Mouse (Mus musculus): ENCODE data around the gene Camk1g.

Camk1g gene

DNA sequence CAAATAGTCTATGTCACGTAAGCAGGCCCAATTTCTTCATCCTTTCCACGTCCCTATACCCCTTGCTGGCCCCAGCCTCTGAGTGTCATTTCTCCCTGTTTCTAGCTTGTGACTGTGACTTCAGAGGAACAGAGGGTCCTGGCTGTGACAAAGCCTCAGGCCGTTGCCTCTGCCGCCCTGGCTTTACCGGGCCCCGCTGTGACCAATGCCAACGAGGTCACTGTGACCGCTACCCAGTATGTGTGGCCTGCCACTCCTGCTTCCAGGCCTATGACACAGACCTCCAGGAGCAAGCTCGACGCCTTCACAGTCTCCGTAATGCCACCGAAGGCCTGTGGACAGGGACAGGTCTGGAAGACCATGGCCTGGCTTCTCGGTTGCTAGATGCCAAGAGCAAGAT lies 38.1 kb downstream of the Camk1g start:
- no peak for DNase-seq

DNA sequence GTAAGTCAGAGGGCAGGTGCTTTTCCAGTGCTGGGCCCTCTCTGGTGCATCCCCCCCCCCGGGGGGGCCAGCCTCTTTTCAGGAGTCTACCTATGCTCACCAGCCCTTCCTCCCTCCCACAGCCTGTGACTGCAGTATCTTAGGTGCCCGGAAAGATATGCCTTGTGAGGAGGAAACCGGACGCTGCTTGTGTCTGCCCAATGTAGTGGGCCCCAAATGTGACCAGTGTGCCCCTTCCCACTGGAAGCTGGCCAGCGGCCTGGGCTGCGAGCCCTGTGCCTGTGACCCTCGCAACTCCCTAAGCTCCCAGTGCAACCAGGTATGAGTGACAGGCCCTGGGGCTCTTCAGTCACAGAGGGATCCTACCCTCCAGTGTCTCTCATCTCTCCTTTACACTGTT lies 39.5 kb downstream of the Camk1g start:
- no peak for DNase-seq

DNA sequence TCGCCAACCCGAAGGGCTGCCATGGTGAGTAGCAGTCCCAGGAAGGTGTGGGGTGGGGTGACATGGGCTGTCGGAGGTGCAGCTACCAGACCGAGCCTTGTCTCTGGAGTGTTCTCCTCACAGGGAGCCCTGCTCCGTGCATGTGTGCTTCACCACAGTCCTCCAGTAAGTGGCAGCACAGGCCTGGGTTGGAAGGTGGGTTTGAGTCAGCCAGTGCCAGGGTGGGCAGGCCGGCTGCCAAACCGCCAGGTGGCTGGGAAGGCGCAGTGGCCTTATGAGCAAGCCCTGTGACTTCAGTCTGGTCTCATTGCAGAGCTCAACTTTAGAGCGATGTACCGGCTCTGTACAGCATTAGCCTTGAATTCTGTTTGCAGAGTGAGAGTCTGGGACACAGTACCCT lies 39.9 kb downstream of the Camk1g start:
- peak; percentile 100 for DNase-seq

DNA sequence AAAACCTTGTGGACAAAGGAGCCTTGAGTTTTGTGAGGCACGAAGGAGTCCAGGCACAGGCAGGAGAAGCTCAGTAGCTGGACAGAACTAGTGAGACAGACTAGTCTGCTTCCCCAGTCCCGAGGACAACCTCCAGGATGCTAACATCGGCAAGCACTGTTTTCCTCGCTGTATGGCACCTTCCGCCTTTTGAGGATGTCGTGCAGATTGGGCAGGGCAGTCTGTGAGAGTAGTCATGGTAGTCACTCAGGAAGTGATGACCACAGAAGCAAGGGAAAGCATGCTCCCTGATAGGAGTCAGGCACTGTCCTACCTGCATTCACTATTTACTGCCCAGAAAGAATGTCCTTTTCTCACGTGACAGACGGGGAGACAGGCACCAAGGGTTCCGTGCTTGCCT lies 40.5 kb downstream of the Camk1g start:
- DNase-seq, result peak in 1 of 2 experiments; percentile 42

DNA sequence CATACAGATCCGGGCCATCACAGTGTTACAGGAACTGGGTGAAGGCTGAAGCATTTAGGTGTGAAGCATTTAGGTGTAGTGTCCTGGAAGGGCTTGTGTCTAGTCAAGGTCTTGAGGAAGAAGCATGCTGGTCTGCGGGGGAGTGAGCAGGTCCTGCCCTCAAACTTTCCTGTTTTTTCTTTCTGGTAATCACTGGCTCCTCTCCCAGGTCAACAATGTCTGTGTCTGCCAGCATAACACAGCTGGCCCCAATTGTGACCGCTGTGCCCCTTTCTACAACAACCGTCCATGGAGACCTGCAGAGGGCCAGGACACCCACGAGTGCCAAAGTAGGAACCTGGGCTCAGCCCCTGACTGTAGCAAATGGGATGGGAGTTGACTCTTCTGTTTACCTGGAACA lies 42.4 kb downstream of the Camk1g start:
- DNase-seq, result no peak

DNA sequence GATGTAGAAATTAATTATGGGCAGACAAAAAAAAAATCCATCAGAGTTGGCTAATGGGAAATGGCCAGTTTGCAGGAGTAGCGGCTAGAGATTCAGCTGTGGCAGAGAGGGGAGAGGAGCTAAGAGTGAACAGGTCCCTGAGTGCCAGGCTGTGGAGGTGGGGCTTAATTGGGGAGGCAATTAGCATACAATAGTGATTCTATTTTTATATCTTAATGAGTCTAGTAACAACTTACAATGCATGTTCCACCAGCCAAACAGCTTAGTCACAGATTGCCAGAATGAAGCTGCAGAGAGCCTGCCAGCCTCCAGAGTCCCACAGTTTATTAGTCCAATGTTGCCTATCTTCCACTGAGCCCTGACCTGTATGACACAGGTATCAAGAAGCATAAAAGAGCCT lies 42.9 kb downstream of the Camk1g start:
- no peak for DNase-seq

DNA sequence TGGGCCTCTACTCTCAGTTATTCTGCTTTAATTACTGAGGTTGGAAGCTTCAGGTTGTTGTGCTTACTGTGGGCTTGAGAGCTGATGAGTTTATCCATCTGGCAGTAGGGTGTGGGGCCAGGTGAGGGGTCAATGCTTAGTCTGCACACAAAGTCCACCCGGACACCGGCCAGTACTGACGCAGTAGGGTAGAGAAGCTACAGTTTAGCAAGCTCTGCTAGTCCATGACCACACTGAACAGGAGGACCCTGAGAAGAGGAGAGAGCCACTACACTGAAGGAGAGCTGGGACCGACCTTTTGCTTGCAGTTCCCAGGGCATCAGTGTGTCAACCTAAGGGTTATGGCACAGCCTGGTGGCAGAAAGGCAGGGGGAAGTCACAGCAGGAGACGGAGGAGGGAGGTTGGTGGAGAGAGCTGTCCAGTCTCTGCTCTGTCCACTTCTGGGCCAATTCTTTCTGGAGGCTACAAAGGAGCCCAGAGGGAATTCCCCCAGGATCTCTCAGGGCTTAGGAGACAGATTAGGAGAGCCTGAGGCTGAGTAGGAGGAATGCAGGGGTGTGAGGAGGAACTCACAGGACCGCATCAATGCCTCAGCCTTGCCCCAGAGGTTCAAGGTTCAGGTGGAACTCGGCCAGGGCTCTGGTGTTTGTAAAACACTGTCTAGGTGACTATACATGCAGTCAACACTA lies 43.5 kb downstream of the Camk1g start:
- DNase-seq, result no peak

DNA sequence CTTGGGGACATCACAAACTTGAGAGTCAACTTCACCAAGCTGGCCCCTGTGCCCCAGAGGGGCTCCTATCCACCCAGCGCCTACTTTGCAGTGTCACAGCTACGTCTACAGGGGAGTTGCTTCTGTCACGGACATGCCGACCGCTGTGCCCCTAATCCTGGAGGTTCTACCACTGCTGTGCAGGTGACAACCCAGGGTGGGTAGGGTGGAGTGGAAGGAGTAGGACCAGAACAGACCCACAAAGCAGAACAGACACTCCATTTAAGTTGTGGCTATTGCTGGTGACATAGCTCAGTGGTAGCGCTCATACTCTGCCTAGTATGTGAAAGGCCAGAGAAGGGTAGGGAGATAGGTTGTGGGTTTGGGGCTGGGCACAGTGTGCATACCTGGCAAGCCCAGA lies 44.2 kb downstream of the Camk1g start:
- DNase-seq, result no peak

DNA sequence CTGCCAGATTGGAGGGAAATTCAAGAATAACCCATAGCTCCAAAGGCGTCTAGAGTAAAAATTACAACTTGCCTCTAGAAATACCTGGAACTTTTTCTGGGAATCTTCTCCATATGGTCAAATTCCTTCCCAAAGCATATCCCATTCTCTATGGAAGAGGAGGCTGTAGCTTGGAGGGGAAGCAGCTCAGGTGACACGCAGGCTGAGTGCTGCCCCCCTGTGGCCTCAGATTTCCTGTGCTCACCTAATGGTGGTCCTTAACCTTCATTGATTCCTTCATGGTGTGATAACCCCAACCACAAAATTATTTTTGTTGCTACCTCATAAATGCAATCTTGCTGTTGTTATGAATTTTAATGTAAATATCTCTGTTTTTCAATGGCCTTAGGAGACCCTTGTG lies 45.9 kb downstream of the Camk1g start:
- peak; percentile 62 to 82 for DNase-seq

DNA sequence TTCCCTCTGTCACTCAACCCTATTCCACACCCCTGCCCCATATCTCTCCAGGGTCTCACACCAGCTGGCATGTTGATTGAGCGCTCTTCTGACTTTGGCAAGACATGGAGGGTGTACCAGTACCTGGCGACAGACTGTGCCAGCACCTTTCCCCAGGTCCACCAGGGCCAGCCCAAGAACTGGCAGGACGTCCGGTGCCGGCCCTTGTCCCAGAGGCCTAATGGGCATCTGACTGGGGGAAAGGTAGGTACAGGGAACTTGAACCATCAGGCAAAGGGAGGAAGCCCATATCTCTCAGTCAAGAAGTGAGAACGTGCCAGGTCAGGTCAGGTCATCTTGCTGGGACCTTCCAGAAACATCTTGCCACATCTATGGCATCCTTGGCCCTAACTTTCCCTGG lies 46.4 kb downstream of the Camk1g start:
- no peak for DNase-seq

DNA sequence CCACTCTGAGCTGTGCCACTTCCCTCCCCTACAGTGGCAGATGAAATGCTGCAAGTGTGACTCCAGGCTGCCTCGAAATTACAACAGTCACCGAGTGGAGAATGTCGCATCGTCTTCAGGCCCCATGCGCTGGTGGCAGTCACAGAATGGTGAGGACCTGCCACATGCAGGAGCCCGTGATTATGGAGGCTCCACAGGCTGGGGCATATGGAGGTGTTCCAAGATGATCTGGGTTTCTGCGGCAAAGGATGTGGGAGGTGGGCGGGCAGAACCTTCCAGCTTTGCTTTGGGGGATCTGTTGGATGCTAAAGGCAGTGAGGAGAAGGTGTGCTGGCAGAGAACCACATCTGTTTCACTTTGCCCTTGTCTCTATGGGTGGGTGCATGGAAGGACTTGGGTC lies 49.7 kb downstream of the Camk1g start:
- no peak for DNase-seq

DNA sequence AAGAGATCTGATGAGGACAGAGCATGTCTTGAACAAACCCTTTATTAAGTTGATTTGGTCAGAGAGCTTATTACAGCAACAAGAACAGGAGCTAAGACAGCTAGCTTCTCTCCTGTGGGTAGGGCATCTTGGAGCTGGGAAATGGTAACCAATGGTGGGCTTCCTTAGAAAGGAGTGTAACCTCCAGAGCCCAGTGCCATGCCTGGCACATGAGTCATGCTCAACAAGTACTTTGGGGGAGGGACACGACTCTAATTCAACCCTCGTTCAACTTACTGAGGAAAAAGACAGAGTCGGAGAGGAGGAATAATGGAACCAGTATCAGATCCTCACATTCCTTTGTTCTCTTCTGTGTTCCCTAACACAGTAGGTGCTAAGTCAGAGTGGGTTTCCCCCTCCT lies 50.4 kb downstream of the Camk1g start:
- no peak for DNase-seq

DNA sequence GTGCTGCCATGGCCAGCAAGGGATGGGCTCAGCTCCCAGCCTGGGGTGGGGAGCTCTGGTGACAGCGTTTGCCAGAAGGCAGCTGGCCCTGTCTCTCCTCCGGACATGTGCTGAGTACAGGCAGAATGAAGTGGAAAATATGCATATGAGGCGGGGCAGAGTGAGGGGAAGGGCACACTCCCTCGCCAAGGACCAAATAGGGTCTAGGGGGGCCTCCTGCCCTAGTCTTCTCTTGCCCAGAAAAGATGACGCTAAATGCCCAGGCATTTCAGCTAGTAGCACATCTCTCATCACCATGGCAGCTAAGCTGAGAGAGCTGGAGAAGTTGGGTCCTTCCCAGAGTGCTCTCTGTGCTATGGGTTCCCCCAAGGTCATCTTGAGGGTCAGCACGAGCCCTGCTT lies 52.9 kb downstream of the Camk1g start:
- DNase-seq, result peak; percentile 77 to 81

DNA sequence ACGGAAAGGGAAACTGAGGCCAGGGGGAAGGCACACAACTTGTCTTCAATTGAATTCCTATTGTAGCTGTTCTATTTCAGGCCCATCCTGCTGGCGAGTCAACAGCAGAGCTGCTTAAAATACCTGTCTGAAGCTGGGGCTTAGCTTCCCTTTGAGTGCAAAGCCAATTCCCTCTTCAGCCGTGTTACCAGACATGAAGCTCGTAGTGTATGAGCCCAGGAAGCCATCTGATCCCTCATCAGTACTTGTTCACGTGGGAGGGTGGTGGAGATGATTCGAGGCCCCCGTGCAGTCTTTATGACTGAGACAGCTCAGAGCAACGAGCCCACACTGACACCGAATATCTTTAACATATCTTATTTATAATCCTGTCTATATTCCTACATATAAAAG lies 53.7 kb downstream of the Camk1g start:
- no peak for DNase-seq

DNA sequence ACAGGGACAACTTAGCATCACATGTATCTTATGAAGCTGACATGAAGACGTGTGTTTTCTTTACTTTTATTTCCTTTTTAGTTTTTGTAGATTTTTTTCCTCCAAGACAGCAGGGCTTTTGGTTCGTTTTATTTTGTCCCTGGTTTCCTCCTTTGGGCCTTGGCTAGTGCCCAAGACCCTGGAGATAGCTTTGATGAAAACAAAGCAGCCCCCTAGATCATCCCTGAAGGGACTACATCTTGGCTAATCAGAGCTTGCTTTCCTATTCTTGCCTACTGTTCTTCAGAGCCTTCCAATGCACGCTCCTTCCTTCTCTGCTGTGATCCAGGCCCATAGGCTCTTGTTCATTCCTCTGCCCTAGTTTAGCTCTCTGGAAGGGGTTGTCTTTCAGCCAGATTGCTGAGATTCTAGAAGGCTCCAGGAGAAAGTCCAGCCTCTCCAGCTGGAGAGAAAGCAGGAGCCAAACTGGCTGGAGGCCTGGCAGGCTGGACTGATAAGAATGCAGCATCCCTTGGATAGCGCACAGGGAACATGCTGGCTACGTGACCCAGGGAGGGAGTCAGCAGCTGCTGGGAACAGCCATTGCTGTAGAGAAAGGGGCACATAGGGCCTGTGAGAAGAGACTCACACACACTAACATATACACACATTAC lies 54.3 kb downstream of the Camk1g start:
- peak; percentile 85 to 88 for DNase-seq

DNA sequence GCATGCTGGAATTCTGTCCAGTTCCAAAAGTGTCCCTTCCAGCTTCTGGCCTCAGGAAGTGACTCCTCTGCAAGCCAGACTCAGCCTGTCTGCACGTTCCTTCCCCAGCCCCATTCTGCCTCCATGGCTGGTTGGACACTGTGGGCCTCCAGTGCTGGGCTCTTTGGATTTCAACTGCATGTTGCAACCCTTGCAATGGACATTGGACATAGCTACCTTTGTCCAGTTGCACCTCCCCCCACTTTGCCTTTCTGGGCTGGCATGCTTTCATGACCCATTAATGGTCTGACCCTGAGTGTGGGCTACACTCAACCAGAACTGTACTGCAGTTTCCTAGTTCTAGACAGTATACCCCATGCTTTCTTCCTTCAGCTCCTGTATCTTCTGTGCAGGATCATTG lies 58.5 kb downstream of the Camk1g start:
- DNase-seq, result no peak

DNA sequence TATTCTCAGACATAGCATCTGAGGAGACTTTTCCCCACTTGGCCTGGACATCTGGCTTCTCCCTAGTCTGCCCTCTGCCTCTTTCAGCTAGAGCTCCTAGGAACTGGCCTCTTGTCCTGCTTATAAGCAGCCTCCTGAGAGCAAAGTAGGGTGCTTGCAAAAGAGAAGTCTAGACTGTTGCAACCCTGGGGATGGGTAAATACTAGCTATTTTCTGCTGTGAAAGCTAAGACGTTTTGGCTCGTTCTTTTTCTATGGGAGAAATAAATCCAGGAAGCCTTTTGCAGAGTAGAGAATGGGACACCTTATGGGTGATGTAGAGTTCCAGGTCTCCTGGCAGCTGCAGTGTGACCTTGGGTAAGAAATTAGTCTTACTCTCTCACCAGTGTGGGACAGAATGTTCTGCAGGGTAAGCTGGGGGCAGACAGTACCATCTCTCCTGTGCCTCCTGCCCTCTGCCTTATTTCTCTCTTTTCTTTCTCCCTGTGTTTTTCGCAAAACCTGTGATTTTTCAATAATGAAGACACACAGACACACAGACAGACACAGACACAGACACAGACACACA lies 59.5 kb downstream of the Camk1g start:
- DNase-seq, result no peak

DNA sequence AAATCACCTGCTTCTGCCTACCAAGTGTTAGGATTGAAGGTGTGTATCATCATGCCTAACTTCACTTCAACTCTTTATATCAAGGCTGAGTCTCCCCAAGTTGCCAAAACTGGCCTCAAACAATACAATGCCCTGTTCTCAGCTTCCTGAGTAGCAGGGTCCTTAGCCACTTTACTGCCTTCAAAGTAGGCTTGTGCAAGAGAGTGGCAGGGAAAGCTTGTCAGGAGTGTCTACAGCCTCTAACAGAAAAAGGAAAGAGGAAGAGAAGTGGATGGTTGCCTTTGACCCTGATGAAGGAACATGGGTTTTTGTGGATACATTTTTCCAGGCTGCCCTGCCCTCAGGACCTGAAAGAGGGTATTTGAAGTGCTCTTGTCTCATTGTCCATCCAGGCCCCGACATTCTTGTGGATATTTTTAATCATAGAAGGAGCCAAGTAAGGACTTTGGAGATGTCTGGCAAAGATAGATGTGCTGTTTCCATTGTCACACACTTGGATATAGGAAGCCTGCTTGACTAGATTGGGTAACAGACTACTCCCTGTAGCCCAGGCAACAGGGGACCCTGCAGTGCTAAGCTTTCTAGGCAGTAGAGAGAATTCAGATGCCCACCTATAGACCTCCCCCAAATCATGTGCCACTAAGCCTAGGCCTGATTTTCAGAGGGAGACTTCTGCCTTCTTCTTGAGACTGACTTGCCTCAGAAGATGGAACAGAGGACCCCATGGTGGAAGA lies 60.1 kb downstream of the Camk1g start:
- DNase-seq, result no peak

DNA sequence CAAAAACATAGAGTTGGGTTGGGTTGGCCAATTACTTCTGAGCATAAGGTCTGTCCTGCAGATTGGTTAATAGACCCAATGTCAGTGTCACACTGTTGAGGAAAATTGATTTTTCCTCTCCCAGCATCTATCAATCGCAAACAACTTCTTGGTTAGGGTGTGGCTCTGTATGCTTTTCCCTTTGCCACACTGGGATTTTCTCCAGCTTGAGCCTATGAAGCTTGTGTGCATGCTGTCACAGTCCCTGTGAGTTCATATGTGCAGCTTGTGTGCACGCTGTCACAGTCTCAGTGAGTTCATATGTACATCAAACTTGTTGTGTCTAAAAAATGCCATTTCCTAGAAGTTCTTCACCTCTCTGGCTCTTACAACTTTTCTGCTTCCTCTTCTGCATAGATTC lies 63.3 kb downstream of the Camk1g start:
- no peak for DNase-seq

DNA sequence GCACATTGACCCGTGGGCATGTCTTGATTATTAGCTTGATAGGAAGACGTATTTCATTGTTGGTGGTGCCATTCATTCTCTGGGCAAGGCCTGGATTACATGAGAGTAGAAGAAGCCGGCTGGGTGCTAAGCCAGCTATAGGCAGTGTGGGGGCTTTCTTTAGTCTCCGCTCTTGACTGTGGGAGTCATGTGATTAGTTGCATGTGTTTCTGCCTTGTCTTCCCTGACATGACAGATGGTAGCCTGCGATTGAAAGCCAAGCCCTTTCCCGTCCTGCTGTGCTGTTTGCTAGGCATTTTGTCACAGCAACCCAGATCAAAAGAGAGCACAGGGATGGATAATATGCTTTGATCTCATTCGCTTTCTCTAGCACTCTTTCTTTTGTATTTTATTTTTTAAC lies 64.7 kb downstream of the Camk1g start:
- peak; percentile 78 to 79 for DNase-seq

DNA sequence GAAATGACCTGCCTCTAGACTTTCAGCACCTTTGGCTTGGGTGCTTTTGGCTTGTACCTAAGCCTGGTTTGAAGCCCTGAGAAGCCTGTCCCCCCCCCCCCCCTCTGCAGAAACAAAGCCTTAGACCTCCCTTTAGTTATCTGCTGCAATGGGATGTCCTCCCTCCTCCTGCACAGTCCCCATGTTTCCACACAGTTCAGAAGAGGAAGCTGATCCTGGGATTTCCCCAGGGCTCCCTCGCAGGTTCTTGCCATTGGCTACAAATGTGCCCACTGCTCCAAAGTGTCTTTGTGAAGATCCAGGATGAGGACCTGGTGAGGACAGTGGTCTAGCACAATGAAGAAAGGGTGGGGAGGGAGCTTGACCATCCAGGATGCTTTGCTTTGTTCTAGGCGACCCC lies 67.0 kb downstream of the Camk1g start:
- no peak for DNase-seq

DNA sequence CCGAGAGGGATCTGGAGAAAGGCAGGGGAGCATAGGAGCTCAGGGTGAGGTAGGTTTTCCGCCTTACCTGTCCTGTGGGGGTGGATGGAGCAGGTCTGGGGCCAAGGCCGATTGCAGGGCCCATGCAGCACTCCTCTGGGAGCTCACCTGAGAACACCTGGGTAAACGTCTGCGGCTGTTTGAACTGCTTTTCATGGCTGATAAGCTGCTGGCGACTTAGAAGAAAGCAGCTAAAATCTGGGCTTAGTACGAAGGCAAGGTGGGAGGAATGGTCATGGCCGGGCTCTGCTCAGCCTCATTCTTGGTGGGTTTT lies 68.0 kb downstream of the Camk1g start:
- no peak for DNase-seq

DNA sequence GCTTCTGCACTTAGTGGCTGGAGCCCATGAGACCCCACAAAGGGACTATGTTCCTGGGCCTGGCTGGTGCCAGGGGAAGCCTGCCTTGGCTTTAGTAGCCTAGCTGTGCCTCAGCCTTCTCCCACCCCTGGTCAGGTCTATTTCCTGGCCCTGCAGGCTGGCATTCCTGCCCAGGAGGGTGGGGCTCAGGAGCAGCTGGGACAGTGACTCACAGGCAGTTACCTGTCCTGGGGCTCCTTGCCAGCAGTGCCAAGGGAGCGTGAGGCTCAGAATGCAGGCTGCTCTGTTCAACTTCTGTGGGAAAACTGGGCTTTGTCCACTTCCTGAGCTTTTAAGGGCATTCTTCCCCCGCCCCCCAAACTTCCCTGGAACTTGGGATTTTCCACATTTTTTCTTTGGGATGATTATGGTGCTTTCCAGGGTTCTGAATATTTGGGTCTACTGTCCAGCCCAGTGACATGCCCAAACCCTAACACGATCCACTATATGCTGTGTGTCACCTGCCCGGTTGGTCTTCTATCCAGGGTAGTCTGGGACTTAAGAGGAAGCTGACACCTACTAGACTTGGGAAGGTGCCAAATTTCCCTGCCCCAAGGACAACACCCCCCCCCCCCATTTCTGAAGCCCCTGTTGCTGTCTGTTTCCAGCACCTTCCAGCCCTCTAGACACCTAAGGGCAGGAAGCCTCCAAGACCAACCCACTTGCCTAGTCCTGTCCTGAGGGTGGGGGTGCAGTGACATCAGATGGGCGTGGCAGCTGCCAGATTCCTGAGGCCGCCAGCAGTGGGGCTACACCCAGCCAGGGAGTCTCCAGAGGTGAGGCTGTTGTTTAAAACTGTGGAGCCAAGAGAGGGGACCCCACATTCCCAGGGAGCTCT lies 68.6 kb downstream of the Camk1g start:
- peak; percentile 61 to 79 for DNase-seq
